Mouse (Mus musculus) limb, embryonic 13.5 days (tissue): ENCODE data around the gene Ntm. TPM values are rescaled to one million over a fixed set of nuclear protein-coding genes. Genes with fewer than 3 reads are reported as not detected.

Experiments
- ATAC-seq: fragments of 200-750 bp; cut with Nextera tagmentation; 2 replicates; pipeline ENCODE4 v1.8.0; 2017; ENCODE audit warnings: low read depth, moderate number of reproducible peaks, moderate TSS enrichment; ENCODE audit not compliant: low FRiP score
- H3K27ac ChIP-seq: fragments of 300-500 bp; sonication (generic); 2 replicates; pipeline ENCODE4 v1.5.1; 2015; ENCODE audit warnings: inconsistent platforms, mild to moderate bottlenecking, moderate library complexity
- H3K27me3 ChIP-seq: fragments of 300-500 bp; sonication (generic); 2 replicates; pipeline ENCODE4 v1.6.1; 2015; ENCODE audit warnings: mild to moderate bottlenecking, inconsistent platforms
- H3K36me3 ChIP-seq: fragments of 300-500 bp; sonication (generic); 2 replicates; pipeline ENCODE4 v1.6.1; 2015; ENCODE audit warnings: inconsistent platforms, mild to moderate bottlenecking, moderate library complexity
- H3K4me1 ChIP-seq: fragments of 300-500 bp; sonication (generic); 2 replicates; pipeline ENCODE4 v1.6.1; 2015; ENCODE audit warnings: inconsistent platforms
- H3K4me2 ChIP-seq: fragments of 300-500 bp; sonication (generic); replicated peaks from 2 replicates; pipeline ENCODE4 v1.6.1; 2015; ENCODE audit warnings: inconsistent platforms, mild to moderate bottlenecking, moderate library complexity
- H3K4me3 ChIP-seq: fragments of 300-500 bp; sonication (generic); 2 replicates; pipeline ENCODE4 v1.5.1; 2015; ENCODE audit warnings: moderate library complexity, mild to moderate bottlenecking, inconsistent platforms
- H3K9ac ChIP-seq: fragments of 300-500 bp; sonication (generic); 2 replicates; pipeline ENCODE4 v1.6.1; 2015; ENCODE audit warnings: mild to moderate bottlenecking, inconsistent platforms
- H3K9me3 ChIP-seq: fragments of 300-500 bp; sonication (generic); 2 replicates; pipeline ENCODE4 v1.6.1; 2016; ENCODE audit warnings: inconsistent platforms
- WGBS: fragments of 180-500 bp; shearing (Covaris S2); methylation state at CpG from one replicate; pipeline ENCODE4 v1.1.7; 2015; 5-methylcytosine and 5-hydroxymethylcytosine counted together
- polyA plus RNA-seq: library from polyadenylated mRNA; unstranded; fragments of >200 nt; fragmentation: Nextera tagmentation; extraction: Ambion mirVana; gene quantifications from 2 replicates; pipeline ENCODE4 v1.2.1, GENCODE M21; 2015

The Ntm gene
- polyA plus RNA-seq, 1 experiment from 2014 or later, result 40.0 TPM

- H3K9me3 ChIP-seq, result no peaks in the 10 kb centered on the region
- no peak overlapping the region for H3K4me2 ChIP-seq
- no peaks in the 10 kb centered on the region for H3K36me3 ChIP-seq
- 54% methylated on average over 7 of the region's 7 CpGs for WGBS
- H3K4me3 ChIP-seq, result no peak overlapping the region
- peaks cover 10% of the 10 kb centered on the region; the same call in 1 of the 2 replicates for H3K27me3 ChIP-seq
- ATAC-seq, result no peak
- H3K27ac ChIP-seq, result no peak overlapping the region
- H3K9ac ChIP-seq, result no peak overlapping the region
- H3K4me1 ChIP-seq, result peaks cover 12% of the 10 kb centered on the region
These were observed 428.6 kb downstream of the Ntm start for GRCm38 (mm10) chr9:29534304-29534703.

- H3K4me2 ChIP-seq, result no peak overlapping the region
- H3K27ac ChIP-seq, result no peak overlapping the region
- H3K4me1 ChIP-seq, result peaks cover 12% of the 10 kb centered on the region
- H3K36me3 ChIP-seq, result no peaks in the 10 kb centered on the region
- 35% methylated on average over 1 of the region's 1 CpGs for WGBS
- no peak overlapping the region for H3K9ac ChIP-seq
- peaks cover 10% of the 10 kb centered on the region; the same call in 1 of the 2 replicates for H3K27me3 ChIP-seq
- no peaks in the 10 kb centered on the region for H3K9me3 ChIP-seq
- ATAC-seq, result no peak
- no peak overlapping the region for H3K4me3 ChIP-seq
These were observed 429.4 kb downstream of the Ntm start for GRCm38 (mm10) chr9:29533556-29533955.

GRCm38 (mm10) chr9:29531147-29531917 lies 431.6 kb downstream of the Ntm start:
- ATAC-seq, result no peak
- 70% methylated on average over 6 of the region's 6 CpGs for WGBS

GRCm38 (mm10) chr9:29524109-29524508 lies 438.8 kb downstream of the Ntm start:
- Histone ChIP-seq H3K27ac (no peak overlapping the region), H3K9me3 (no peaks in the 10 kb centered on the region), H3K4me1 (no peaks in the 10 kb centered on the region), H3K9ac (no peak overlapping the region), H3K4me3 (no peak overlapping the region), H3K36me3 (no peaks in the 10 kb centered on the region), H3K4me2 (no peak overlapping the region), H3K27me3 (no peaks in the 10 kb centered on the region)
- ATAC-seq, result no peak
- WGBS, result 93% methylated on average over 1 of the region's 1 CpGs

More at GRCm38 (mm10) chr9:29531147-29531917, 431.6 kb downstream of the Ntm start:
- H3K9ac ChIP-seq, result no peak overlapping the region
- H3K4me2 ChIP-seq, result no peak overlapping the region
- no peaks in the 10 kb centered on the region for H3K9me3 ChIP-seq
- H3K4me3 ChIP-seq, result no peak overlapping the region
- peaks cover 10% of the 10 kb centered on the region; the same call in 1 of the 2 replicates for H3K27me3 ChIP-seq
- no peaks in the 10 kb centered on the region for H3K36me3 ChIP-seq
- peaks cover 12% of the 10 kb centered on the region for H3K4me1 ChIP-seq
- no peak overlapping the region for H3K27ac ChIP-seq

- Histone ChIP-seq H3K4me3 (no peak overlapping the region), H3K4me2 (no peak overlapping the region), H3K27me3 (no peaks in the 10 kb centered on the region), H3K4me1 (no peaks in the 10 kb centered on the region), H3K9me3 (no peaks in the 10 kb centered on the region), H3K36me3 (no peaks in the 10 kb centered on the region), H3K27ac (no peak overlapping the region), H3K9ac (no peak overlapping the region)
- no peak for ATAC-seq
- 59% methylated on average over 3 of the region's 3 CpGs for WGBS
These were observed 439.7 kb downstream of the Ntm start for GRCm38 (mm10) chr9:29523221-29523620.

- no peak overlapping the region for H3K4me3 ChIP-seq
- H3K27ac ChIP-seq, result no peak overlapping the region
- no peaks in the 10 kb centered on the region for H3K27me3 ChIP-seq
- 74% methylated on average over 2 of the region's 2 CpGs for WGBS
- H3K9ac ChIP-seq, result no peak overlapping the region
- H3K4me2 ChIP-seq, result no peak overlapping the region
- no peaks in the 10 kb centered on the region for H3K9me3 ChIP-seq
- no peak for ATAC-seq
- no peaks in the 10 kb centered on the region for H3K36me3 ChIP-seq
- H3K4me1 ChIP-seq, result no peaks in the 10 kb centered on the region
These were observed 443.8 kb downstream of the Ntm start for GRCm38 (mm10) chr9:29519181-29519580.

GRCm38 (mm10) chr9:29516688-29517087 lies 446.3 kb downstream of the Ntm start:
- Histone ChIP-seq H3K9ac (no peak overlapping the region), H3K27ac (no peak overlapping the region), H3K9me3 (no peaks in the 10 kb centered on the region), H3K4me3 (no peak overlapping the region), H3K36me3 (no peaks in the 10 kb centered on the region), H3K4me1 (no peaks in the 10 kb centered on the region), H3K4me2 (no peak overlapping the region), H3K27me3 (no peaks in the 10 kb centered on the region)
- no peak for ATAC-seq
- 50% methylated on average over 2 of the region's 2 CpGs for WGBS

GRCm38 (mm10) chr9:29514588-29515356 lies 448.2 kb downstream of the Ntm start:
- ATAC-seq, result no peak
- H3K4me1 ChIP-seq, result no peaks in the 10 kb centered on the region
- H3K36me3 ChIP-seq, result no peaks in the 10 kb centered on the region
- no peak overlapping the region for H3K4me2 ChIP-seq
- H3K9ac ChIP-seq, result no peak overlapping the region
- H3K27ac ChIP-seq, result no peak overlapping the region
- 70% methylated on average over 17 of the region's 17 CpGs for WGBS
- H3K4me3 ChIP-seq, result no peak overlapping the region
- no peaks in the 10 kb centered on the region for H3K9me3 ChIP-seq
- H3K27me3 ChIP-seq, result no peaks in the 10 kb centered on the region

- H3K9ac ChIP-seq, result no peak overlapping the region
- H3K4me3 ChIP-seq, result no peak overlapping the region
- H3K4me2 ChIP-seq, result no peak overlapping the region
- no peaks in the 10 kb centered on the region for H3K27me3 ChIP-seq
- H3K36me3 ChIP-seq, result no peaks in the 10 kb centered on the region
- no peaks in the 10 kb centered on the region for H3K9me3 ChIP-seq
- 42% methylated on average over 2 of the region's 2 CpGs for WGBS
- ATAC-seq, result no peak
- H3K27ac ChIP-seq, result no peak overlapping the region
- H3K4me1 ChIP-seq, result no peaks in the 10 kb centered on the region
These were observed 466.9 kb downstream of the Ntm start for GRCm38 (mm10) chr9:29496002-29496401.

- H3K9ac ChIP-seq, result no peak overlapping the region
- H3K27ac ChIP-seq, result no peak overlapping the region
- no peak overlapping the region for H3K4me3 ChIP-seq
- H3K36me3 ChIP-seq, result no peaks in the 10 kb centered on the region
- 0 out of 2 replicates have a peak, but pooled peaks cover 2% of the 10 kb centered on the region for H3K27me3 ChIP-seq
- ATAC-seq, result no peak
- H3K4me1 ChIP-seq, result no peaks in the 10 kb centered on the region
- WGBS, result 90% methylated on average over 2 of the region's 2 CpGs
- no peak overlapping the region for H3K4me2 ChIP-seq
- H3K9me3 ChIP-seq, result no peaks in the 10 kb centered on the region
These were observed 480.7 kb downstream of the Ntm start for GRCm38 (mm10) chr9:29482272-29482671.

GRCm38 (mm10) chr9:29479051-29479450 lies 483.9 kb downstream of the Ntm start:
- no peak overlapping the region for H3K27ac ChIP-seq
- no peak overlapping the region for H3K4me2 ChIP-seq
- H3K4me3 ChIP-seq, result no peak overlapping the region
- no peaks in the 10 kb centered on the region for H3K4me1 ChIP-seq
- no peaks in the 10 kb centered on the region for H3K9me3 ChIP-seq
- 0 out of 2 replicates have a peak, but pooled peaks cover 9% of the 10 kb centered on the region for H3K27me3 ChIP-seq
- WGBS, result 67% methylated on average over 10 of the region's 10 CpGs
- no peak overlapping the region for H3K9ac ChIP-seq
- H3K36me3 ChIP-seq, result no peaks in the 10 kb centered on the region
- no peak for ATAC-seq

GRCm38 (mm10) chr9:29477219-29477618 lies 485.7 kb downstream of the Ntm start:
- 26% methylated on average over 6 of the region's 6 CpGs for WGBS
- no peak overlapping the region for H3K9ac ChIP-seq
- H3K4me1 ChIP-seq, result no peaks in the 10 kb centered on the region
- H3K27me3 ChIP-seq, result 0 out of 2 replicates have a peak, but pooled peaks cover 9% of the 10 kb centered on the region
- no peak for ATAC-seq
- H3K9me3 ChIP-seq, result no peaks in the 10 kb centered on the region
- no peak overlapping the region for H3K4me3 ChIP-seq
- no peaks in the 10 kb centered on the region for H3K36me3 ChIP-seq
- H3K27ac ChIP-seq, result no peak overlapping the region
- H3K4me2 ChIP-seq, result no peak overlapping the region
